Comparison of ENCODE assay signal across 9 mouse cellular contexts in the genomic region with DNA sequence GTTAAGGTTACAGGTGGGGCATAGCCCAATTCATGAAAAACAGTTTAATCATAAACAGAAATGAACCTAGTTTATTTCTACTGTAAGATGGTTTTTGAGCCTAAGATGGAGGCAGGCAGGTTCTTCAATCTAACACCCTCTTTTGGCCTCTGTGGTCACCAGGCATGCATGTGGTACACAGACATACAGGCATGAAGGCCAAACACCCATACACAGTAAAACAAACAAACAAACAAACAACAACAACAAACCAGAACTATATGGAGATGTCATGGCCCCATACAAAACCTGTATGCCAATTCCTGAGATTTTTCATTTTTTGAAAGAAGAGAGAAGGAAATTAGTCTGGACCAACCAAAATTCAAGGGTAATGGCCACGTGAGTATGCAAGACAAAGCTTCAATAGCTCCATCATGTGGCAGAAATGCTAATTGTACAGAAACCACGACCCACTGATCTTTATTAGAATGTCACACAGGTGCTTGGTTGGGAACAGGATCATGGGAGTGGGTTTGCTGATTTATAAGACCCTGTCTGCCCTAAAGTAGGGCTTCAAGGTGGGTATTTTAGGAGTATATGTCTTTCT. TPM values are rescaled to one million over a fixed set of nuclear protein-coding genes. Genes with fewer than 3 reads are reported as not detected.
DNase-seq lines count a peak whose midpoint lies in the region; ATAC-seq and TF ChIP-seq lines count a peak whose summit lies in the region.
"Had no signal": no experiment of that assay in that cellular context is flagged by ENCODE, and none has a peak within 500 bp of the region (broad histone marks: within the 10 kb centered on the region; RNA-seq: fewer than 3 reads in every experiment).

No protein-coding gene starts in this region.

- peak; percentile 58; the same call in 1 of the 2 replicates for ATAC-seq in neural tube, embryonic 11.5 days (ENCODE audit: insufficient read depth, low FRiP score, low TSS enrichment)
- ATAC-seq in forebrain, embryonic 11.5 days (replicated peaks; ENCODE audit: low FRiP score): peak; percentile 83
- peak; percentile 57; the same call in 1 of the 2 replicates for ATAC-seq in lung, embryonic 15.5 days (ENCODE audit: borderline replicate concordance, extremely low read depth, low FRiP score, low TSS enrichment)

- H3K9me3 ChIP-seq in neural tube, embryonic 11.5 days (ENCODE audit: control insufficient read depth, low read length): no peaks in the 10 kb centered on the region
- H3K9me3 ChIP-seq in forebrain, embryonic 11.5 days (ENCODE audit: control insufficient read depth, low read length): no peaks in the 10 kb centered on the region
- H3K9me3 ChIP-seq in lung, embryonic 15.5 days: no peaks in the 10 kb centered on the region
- H3K9me3 ChIP-seq: limb, embryonic 15.5 days had no signal

- H3K4me3 ChIP-seq in neural tube, embryonic 11.5 days (ENCODE audit: low read depth, low read length): no peak overlapping the region
- H3K4me3 ChIP-seq in forebrain, embryonic 11.5 days (ENCODE audit: low read depth, low read length): no peak overlapping the region
- H3K4me3 ChIP-seq in lung, embryonic 15.5 days: no peak overlapping the region
- H3K4me3 ChIP-seq: limb, embryonic 15.5 days had no signal

- TF ChIP-seq CTCF in brain, embryonic 14.5 days (IDR thresholded peaks at IDR 0.05; ENCODE audit: borderline replicate concordance, extremely low read depth, insufficient read depth, insufficient read length): peak; percentile 56; the same call in 1 of the 2 replicates

- no peak overlapping the region for H3K4me2 ChIP-seq in neural tube, embryonic 11.5 days (ENCODE audit: low read depth)
- H3K4me2 ChIP-seq in forebrain, embryonic 11.5 days (ENCODE audit: low read depth, low read length, severe bottlenecking): no peak overlapping the region
- no peak overlapping the region for H3K4me2 ChIP-seq in lung, embryonic 15.5 days
- H3K4me2 ChIP-seq: limb, embryonic 15.5 days had no signal

- H3K9ac ChIP-seq in neural tube, embryonic 11.5 days (ENCODE audit: low read length): no peak overlapping the region
- H3K9ac ChIP-seq in forebrain, embryonic 11.5 days (ENCODE audit: low read length): no peak overlapping the region
- no peak overlapping the region for H3K9ac ChIP-seq in lung, embryonic 15.5 days
- H3K9ac ChIP-seq: limb, embryonic 15.5 days had no signal

- H3K4me1 ChIP-seq in neural tube, embryonic 11.5 days (ENCODE audit: control insufficient read depth, insufficient read depth, low read length): no peaks in the 10 kb centered on the region
- no peaks in the 10 kb centered on the region for H3K4me1 ChIP-seq in forebrain, embryonic 11.5 days (replicated peaks; ENCODE audit: control insufficient read depth, insufficient read depth, low read length)
- H3K4me1 ChIP-seq in lung, embryonic 15.5 days: no peaks in the 10 kb centered on the region
- H3K4me1 ChIP-seq: limb, embryonic 15.5 days had no signal

- no peak for TF ChIP-seq POLR2A in brain, embryonic 14.5 days (IDR thresholded peaks at IDR 0.05; ENCODE audit: borderline replicate concordance, extremely low read depth, insufficient read depth, insufficient read length, poor library complexity, severe bottlenecking)

- DNase-seq in neural tube, embryonic 11.5 days (ENCODE audit: low spot score): peak; percentile 25
- no peak for DNase-seq in neural tube, embryonic 10.5 days (ENCODE audit: extremely low spot score, low spot score)
- peak; percentile 73 for DNase-seq in brain, embryonic 14.5 days (ENCODE audit: low read depth)
- DNase-seq in forebrain, embryonic 11.5 days (ENCODE audit: low spot score): no peak
- peak; percentile 43 for DNase-seq in kidney, adult 11 months
- DNase-seq in yolk sac, embryonic 10.5 days (ENCODE audit: low spot score): peak; percentile 36
- DNase-seq in urinary bladder, postnatal 10 days (ENCODE audit: low spot score): no peak

- H3K27ac ChIP-seq in neural tube, embryonic 11.5 days (ENCODE audit: low read depth, low read length): no peak overlapping the region
- H3K27ac ChIP-seq in forebrain, embryonic 11.5 days (ENCODE audit: low read depth, low read length): no peak overlapping the region
- no peak overlapping the region for H3K27ac ChIP-seq in lung, embryonic 15.5 days
- H3K27ac ChIP-seq: limb, embryonic 15.5 days had no signal

- no peaks in the 10 kb centered on the region for H3K27me3 ChIP-seq in neural tube, embryonic 11.5 days (ENCODE audit: control insufficient read depth, insufficient read depth, low read length)
- no peaks in the 10 kb centered on the region for H3K27me3 ChIP-seq in forebrain, embryonic 11.5 days (ENCODE audit: control insufficient read depth, insufficient read depth, low read length)
- no peaks in the 10 kb centered on the region for H3K27me3 ChIP-seq in lung, embryonic 15.5 days
- H3K27me3 ChIP-seq: limb, embryonic 15.5 days had no signal

- WGBS in neural tube, embryonic 11.5 days: 7% methylated on average over 2 of the region's 2 CpGs
- 3% methylated on average over 2 of the region's 2 CpGs for WGBS in forebrain, embryonic 11.5 days
- WGBS in lung, embryonic 15.5 days: 1% methylated on average over 2 of the region's 2 CpGs

- no peaks in the 10 kb centered on the region for H3K36me3 ChIP-seq in neural tube, embryonic 11.5 days (ENCODE audit: control insufficient read depth, insufficient read depth, low read length)
- H3K36me3 ChIP-seq in forebrain, embryonic 11.5 days (ENCODE audit: control insufficient read depth, insufficient read depth, low read length): no peaks in the 10 kb centered on the region
- no peaks in the 10 kb centered on the region for H3K36me3 ChIP-seq in lung, embryonic 15.5 days
- H3K36me3 ChIP-seq: limb, embryonic 15.5 days had no signal

RNA-seq across cellular contexts. Expression of a gene that starts 15.2 kb away (rescaled TPM):
- polyA plus RNA-seq in neural tube, embryonic 11.5 days (2014; fragmentation: Nextera tagmentation; extraction: Ambion mirVana): 4.5 and 5.1 TPM in 2 replicates
- polyA plus RNA-seq in brain, embryonic 14.5 days (2012; rRNA removed): 6.8 and 7.6 TPM in 2 replicates
- polyA plus RNA-seq in forebrain, embryonic 11.5 days (2014; fragmentation: Nextera tagmentation; extraction: Ambion mirVana): 3.7 and 4.3 TPM in 2 replicates
- 7.3 and 9.8 TPM in 2 replicates for polyA plus RNA-seq in lung, embryonic 15.5 days (2015; fragmentation: Nextera tagmentation; extraction: Ambion mirVana)

RNA-seq across cellular contexts. Expression of a gene that starts 16.6 kb away (rescaled TPM):
- 30.9 and 31.9 TPM in 2 replicates for polyA plus RNA-seq in neural tube, embryonic 11.5 days (2014; fragmentation: Nextera tagmentation; extraction: Ambion mirVana)
- 22.5 and 29.6 TPM in 2 replicates for polyA plus RNA-seq in brain, embryonic 14.5 days (2012; rRNA removed)
- 30.4 and 35.7 TPM in 2 replicates for polyA plus RNA-seq in forebrain, embryonic 11.5 days (2014; fragmentation: Nextera tagmentation; extraction: Ambion mirVana)
- 92.3 and 104 TPM in 2 replicates for polyA plus RNA-seq in lung, embryonic 15.5 days (2015; fragmentation: Nextera tagmentation; extraction: Ambion mirVana)

RNA-seq across cellular contexts. Expression of a gene that starts 24.8 kb away (rescaled TPM):
- polyA plus RNA-seq in neural tube, embryonic 11.5 days (2014; fragmentation: Nextera tagmentation; extraction: Ambion mirVana): 10.5 and 12.9 TPM in 2 replicates
- polyA plus RNA-seq in brain, embryonic 14.5 days (2012; rRNA removed): 41.7 and 61.5 TPM in 2 replicates
- 12.7 and 13.2 TPM in 2 replicates for polyA plus RNA-seq in forebrain, embryonic 11.5 days (2014; fragmentation: Nextera tagmentation; extraction: Ambion mirVana)
- 6.3 and 6.6 TPM in 2 replicates for polyA plus RNA-seq in lung, embryonic 15.5 days (2015; fragmentation: Nextera tagmentation; extraction: Ambion mirVana)

RNA-seq across cellular contexts. Expression of a gene that starts 31.5 kb away (rescaled TPM):
- polyA plus RNA-seq in neural tube, embryonic 11.5 days (2014; fragmentation: Nextera tagmentation; extraction: Ambion mirVana): 47.2 and 48.5 TPM in 2 replicates
- 15.8 and 21.4 TPM in 2 replicates for polyA plus RNA-seq in brain, embryonic 14.5 days (2012; rRNA removed)
- polyA plus RNA-seq in forebrain, embryonic 11.5 days (2014; fragmentation: Nextera tagmentation; extraction: Ambion mirVana): 44.5 and 45.1 TPM in 2 replicates
- 27.1 and 29.3 TPM in 2 replicates for polyA plus RNA-seq in lung, embryonic 15.5 days (2015; fragmentation: Nextera tagmentation; extraction: Ambion mirVana)

RNA-seq across cellular contexts. Expression of a gene that starts 40.0 kb away (rescaled TPM):
- polyA plus RNA-seq in neural tube, embryonic 11.5 days (2014; fragmentation: Nextera tagmentation; extraction: Ambion mirVana): 32.8 and 34.9 TPM in 2 replicates
- 12.2 and 13.8 TPM in 2 replicates for polyA plus RNA-seq in brain, embryonic 14.5 days (2012; rRNA removed)
- 36.6 and 38.4 TPM in 2 replicates for polyA plus RNA-seq in forebrain, embryonic 11.5 days (2014; fragmentation: Nextera tagmentation; extraction: Ambion mirVana)
- 63.8 and 63.9 TPM in 2 replicates for polyA plus RNA-seq in lung, embryonic 15.5 days (2015; fragmentation: Nextera tagmentation; extraction: Ambion mirVana)

Comparison
In these comparisons a context has a peak if more than half of its experiments do, and no peak if none do; other contexts are left out.
1. DNase-seq: peak in neural tube, embryonic 11.5 days (single experiment), brain, embryonic 14.5 days (single experiment), kidney, adult 11 months (single experiment) and yolk sac, embryonic 10.5 days (single experiment); none in neural tube, embryonic 10.5 days (single experiment), forebrain, embryonic 11.5 days (single experiment) and urinary bladder, postnatal 10 days (single experiment).
2. Peak in every context shown above with its lines, with median percentiles within 50 percentile points of each other: ATAC-seq.